Mouse (Mus musculus): ENCODE measurements at regions not wholly inside any gene's neighbourhood (a gene's known extent, or its start where the extent isn't known, plus 50 kb on each side); places are given as distances from the start of the nearest gene placed in this dataset.

GRCm38 (mm10) chr13:118193951-118194696 lies 192.3 kb upstream of the B430218F22Rik start:
- DNase-seq = no peak

GRCm38 (mm10) chr13:118208146-118208545 lies 178.3 kb upstream of the B430218F22Rik start:
- no peak for DNase-seq

DNA sequence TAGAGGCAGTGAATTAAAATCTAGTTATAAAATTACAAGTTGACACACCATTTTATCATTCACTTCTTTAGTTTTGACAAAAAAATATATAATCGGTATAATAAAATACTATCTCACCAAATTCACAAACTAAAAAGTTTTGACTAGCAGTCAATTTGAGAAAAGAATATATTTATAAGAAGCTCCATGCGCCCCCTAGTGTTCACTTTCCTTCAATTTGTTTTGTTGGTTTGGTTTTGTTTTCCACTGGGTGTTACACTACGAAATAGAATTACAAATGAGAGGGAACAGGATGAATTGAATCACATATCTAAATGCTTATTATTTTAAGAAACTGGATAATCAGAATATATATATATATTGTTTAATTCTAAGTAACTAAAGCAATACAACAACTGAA lies 159.1 kb upstream of the B430218F22Rik start:
- DNase-seq = peak; percentile 69

DNA sequence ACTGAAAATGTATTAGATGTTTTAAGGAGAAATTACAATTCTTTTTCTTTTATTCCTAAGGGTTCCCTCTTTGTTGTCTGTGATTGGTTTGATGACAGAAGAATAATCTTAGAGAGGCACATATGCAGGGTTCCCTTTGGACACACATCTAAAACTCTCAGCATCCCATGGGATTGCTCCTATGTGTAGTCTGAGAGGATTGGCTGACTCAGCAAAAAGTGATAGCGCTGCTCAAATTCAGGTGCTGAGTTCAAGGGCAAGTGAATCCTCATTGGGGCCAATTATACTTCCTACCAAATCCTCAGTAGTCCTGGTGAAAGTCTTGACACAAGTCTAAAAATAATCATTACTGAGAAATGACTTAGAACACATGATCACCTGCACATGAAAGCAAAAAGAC lies 148.5 kb upstream of the B430218F22Rik start:
- no peak for DNase-seq

DNA sequence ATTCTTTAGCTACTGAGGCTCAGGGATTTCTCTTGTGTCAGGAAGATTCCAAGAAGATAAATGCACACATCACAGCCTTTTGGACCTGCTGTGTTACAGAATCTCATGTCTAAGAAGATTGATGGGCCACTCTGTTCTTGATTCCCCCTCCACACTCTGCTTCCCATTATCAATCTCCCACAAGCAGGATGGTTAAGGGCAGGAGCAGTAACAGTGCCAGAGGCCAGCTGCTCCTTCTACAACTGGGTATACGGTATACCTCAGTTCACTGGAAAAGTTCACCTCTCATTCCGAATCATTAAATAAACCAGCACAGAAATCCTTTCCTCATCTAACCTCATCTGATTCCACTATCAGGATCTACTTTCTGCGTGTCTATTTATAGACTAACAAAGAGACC lies 141.8 kb upstream of the B430218F22Rik start:
- DNase-seq = no peak

GRCm38 (mm10) chr13:118245546-118245945 lies 140.9 kb upstream of the B430218F22Rik start:
- DNase-seq = peak; percentile 62

- DNase-seq = no peak
Observed at GRCm38 (mm10) chr13:118259606-118260005, 126.8 kb upstream of the B430218F22Rik start.

DNA sequence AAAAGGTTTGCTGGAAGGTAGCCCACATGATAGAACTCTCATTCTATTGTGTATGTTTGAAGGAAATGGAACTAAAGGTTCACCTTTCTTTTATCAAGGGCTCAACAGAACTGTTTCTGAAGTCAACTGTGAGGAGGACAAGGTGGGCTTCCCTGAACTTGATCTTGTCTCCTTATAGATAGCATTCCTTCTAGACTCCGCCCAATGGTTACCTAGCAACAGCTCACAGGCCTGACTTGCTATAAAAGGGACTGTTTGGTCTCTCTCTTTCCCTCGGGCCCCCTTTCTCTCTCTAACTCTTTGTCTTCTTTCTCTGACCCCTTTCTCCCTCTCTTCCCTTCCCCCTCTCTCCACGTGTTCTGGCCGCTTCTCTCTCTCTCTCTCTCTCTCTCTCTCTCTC lies 123.5 kb upstream of the B430218F22Rik start:
- peak; percentile 24 for DNase-seq

- DNase-seq = no peak
Observed at GRCm38 (mm10) chr13:118265763-118266520, 120.5 kb upstream of the B430218F22Rik start.

- DNase-seq = no peak
Observed at GRCm38 (mm10) chr13:118272904-118273303, 113.5 kb upstream of the B430218F22Rik start.

- no peak for DNase-seq
Observed at GRCm38 (mm10) chr13:118280956-118281355, 105.5 kb upstream of the B430218F22Rik start.

GRCm38 (mm10) chr13:118293728-118294127 lies 92.7 kb upstream of the B430218F22Rik start:
- DNase-seq = no peak

- no peak for DNase-seq
Observed at GRCm38 (mm10) chr13:118310080-118310479, 76.3 kb upstream of the B430218F22Rik start.

DNA sequence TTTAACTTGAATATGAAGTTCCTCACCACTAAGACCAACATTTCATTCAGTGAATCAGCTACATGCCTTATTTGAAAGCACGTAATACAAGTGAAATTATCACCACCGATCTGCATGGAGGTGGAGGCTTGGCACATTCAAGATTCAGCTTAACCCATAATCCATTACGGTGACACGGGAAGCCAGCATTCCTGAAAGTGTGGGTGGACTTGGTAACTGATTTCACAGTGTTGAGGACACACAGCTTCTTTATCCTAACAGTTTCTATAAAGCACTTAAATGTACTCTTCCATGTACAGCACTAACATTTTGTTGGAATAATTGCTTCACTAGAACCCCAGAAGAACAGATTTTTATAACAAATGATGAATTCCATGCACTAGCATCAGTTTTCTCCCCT lies 72.8 kb upstream of the B430218F22Rik start:
- DNase-seq = no peak
